Mouse (Mus musculus) spleen, adult 2 months (tissue): ENCODE results near the gene Trim2.

Source experiments
- CTCF ChIP-seq: fragments of 200-500 bp; IDR thresholded peaks from 2 replicates; pipeline ENCODE4 v1.5.1; 2011; ENCODE audit warnings: mild to moderate bottlenecking, inconsistent platforms; ENCODE audit not compliant: insufficient read depth, insufficient read length, insufficient replicate concordance; ENCODE audit errors: extremely low read depth
- POLR2A ChIP-seq: fragments of 200-500 bp; IDR thresholded peaks from 2 replicates; pipeline ENCODE4 v1.6.1; 2011; ENCODE audit warnings: low read depth, low read length, inconsistent platforms

GRCm38 (mm10) chr3:84217961-84218351 is 88.7 kb downstream of the Trim2 start:
- no peak for TF ChIP-seq POLR2A
- no peak for TF ChIP-seq CTCF
